Mouse (Mus musculus) cerebellum, adult 9-10 months (tissue): ENCODE results near the gene Galnt10.

Source experiments
- DNase-seq: peaks from one replicate; pipeline ENCODE4 v3.0.0; 2022

Galnt10 gene

GRCm38 (mm10) chr11:57643691-57644090, 1.6 kb upstream of the Galnt10 start:
- DNase-seq = no peak

- DNase-seq = no peak
Observed at GRCm38 (mm10) chr11:57644245-57645017, 811 bp upstream of the Galnt10 start.

- DNase-seq = no peak
Observed at GRCm38 (mm10) chr11:57645847-57646246, 605 bp downstream of the Galnt10 start.

- no peak for DNase-seq
Observed at GRCm38 (mm10) chr11:57646416-57646815, 1.2 kb downstream of the Galnt10 start.

- no peak for DNase-seq
Observed at GRCm38 (mm10) chr11:57646940-57647339, 1.7 kb downstream of the Galnt10 start.

GRCm38 (mm10) chr11:57647446-57647845, 2.2 kb downstream of the Galnt10 start:
- DNase-seq = no peak

- no peak for DNase-seq
Observed at GRCm38 (mm10) chr11:57648196-57648800, 3.1 kb downstream of the Galnt10 start.

GRCm38 (mm10) chr11:57649269-57649668, 4.0 kb downstream of the Galnt10 start:
- DNase-seq = no peak

GRCm38 (mm10) chr11:57649671-57650070, 4.4 kb downstream of the Galnt10 start:
- DNase-seq = no peak

- DNase-seq = no peak
Observed at GRCm38 (mm10) chr11:57650867-57651266, 5.6 kb downstream of the Galnt10 start.

- no peak for DNase-seq
Observed at GRCm38 (mm10) chr11:57651281-57651810, 6.1 kb downstream of the Galnt10 start.

- DNase-seq = no peak
Observed at GRCm38 (mm10) chr11:57652206-57652922, 7.1 kb downstream of the Galnt10 start.

GRCm38 (mm10) chr11:57652923-57653660, 7.8 kb downstream of the Galnt10 start:
- no peak for DNase-seq

GRCm38 (mm10) chr11:57653796-57654195, 8.6 kb downstream of the Galnt10 start:
- DNase-seq = no peak

GRCm38 (mm10) chr11:57654386-57654785, 9.1 kb downstream of the Galnt10 start:
- no peak for DNase-seq

GRCm38 (mm10) chr11:57654977-57655397, 9.7 kb downstream of the Galnt10 start:
- no peak for DNase-seq

- no peak for DNase-seq
Observed at GRCm38 (mm10) chr11:57655669-57656325, 10.6 kb downstream of the Galnt10 start.

- DNase-seq = no peak
Observed at GRCm38 (mm10) chr11:57656602-57657275, 11.5 kb downstream of the Galnt10 start.

GRCm38 (mm10) chr11:57657370-57658072, 12.3 kb downstream of the Galnt10 start:
- DNase-seq = no peak

- DNase-seq = no peak
Observed at GRCm38 (mm10) chr11:57658214-57658613, 13.0 kb downstream of the Galnt10 start.

- no peak for DNase-seq
Observed at GRCm38 (mm10) chr11:57658751-57659150, 13.5 kb downstream of the Galnt10 start.
